Mouse (Mus musculus) intestine, embryonic 16.5 days (tissue): ENCODE results near the gene Otud6a. TPM values are rescaled to one million over a fixed set of nuclear protein-coding genes. Genes with fewer than 3 reads are reported as not detected.

ENCODE experiments used
- ATAC-seq: fragments of 200-750 bp; cut with Nextera tagmentation; 2 replicates; pipeline ENCODE4 v1.8.0; 2017; ENCODE audit warnings: moderate TSS enrichment, moderate library complexity
- H3K27ac ChIP-seq: fragments of 300-500 bp; sonication (generic); 2 replicates; pipeline ENCODE4 v1.5.1; 2014; ENCODE audit warnings: mild to moderate bottlenecking, low read length
- H3K27me3 ChIP-seq: fragments of 300-500 bp; sonication (generic); replicated peaks from 2 replicates; pipeline ENCODE4 v1.6.1; 2014; ENCODE audit warnings: low read length, control low read depth, mixed read lengths; ENCODE audit not compliant: control insufficient read depth, insufficient read depth
- H3K36me3 ChIP-seq: fragments of 300-500 bp; sonication (generic); 2 replicates; pipeline ENCODE4 v1.6.1; 2014; ENCODE audit warnings: low read length, control low read depth; ENCODE audit not compliant: control insufficient read depth, insufficient read depth
- H3K4me1 ChIP-seq: fragments of 300-500 bp; sonication (generic); 2 replicates; pipeline ENCODE4 v1.6.1; 2014; ENCODE audit warnings: low read length, control low read depth, mixed read lengths; ENCODE audit not compliant: control insufficient read depth, insufficient read depth
- H3K4me2 ChIP-seq: fragments of 300-500 bp; sonication (generic); 2 replicates; pipeline ENCODE4 v1.6.1; 2014; ENCODE audit warnings: low read depth, low read length, control low read depth
- H3K4me3 ChIP-seq: fragments of 300-500 bp; sonication (generic); 2 replicates; pipeline ENCODE4 v1.5.1; 2014; ENCODE audit warnings: mild to moderate bottlenecking, low read length
- H3K9ac ChIP-seq: fragments of 300-500 bp; sonication (generic); 2 replicates; pipeline ENCODE4 v1.6.1; 2014; ENCODE audit warnings: low read depth, low read length
- H3K9me3 ChIP-seq: fragments of 300-500 bp; sonication (generic); 2 replicates; pipeline ENCODE4 v1.6.1; 2016; ENCODE audit warnings: low read length, control low read depth; ENCODE audit not compliant: control insufficient read depth
- WGBS: fragments of 180-500 bp; shearing (Covaris S2); extraction: QIAGEN DNeasy Blood & Tissue Kit; methylation state at CpG from one replicate; pipeline ENCODE4 v1.1.7; 2014; 5-methylcytosine and 5-hydroxymethylcytosine counted together
- microRNA counts: library from miRNA; unstranded; fragments of <30 nt; microRNA quantifications from one replicate; lab custom pipeline; 2016
- microRNA-seq: library from miRNA; unstranded; fragments of <30 nt; microRNA quantifications from one replicate; pipeline ENCODE4, GENCODE M21; 2016
- polyA plus RNA-seq: library from polyadenylated mRNA; unstranded; fragments of >200 nt; fragmentation: Nextera tagmentation; extraction: Ambion mirVana; gene quantifications from 2 replicates; pipeline ENCODE4 v1.2.1, GENCODE M21; 2015

The Otud6a gene
- polyA plus RNA-seq, 1 experiment from 2014 or later = not detected

GRCm38 (mm10) chrX:100443532-100443931 is 14.7 kb downstream of the Otud6a start:
- H3K4me1 ChIP-seq = no peaks in the 10 kb centered on the region
- H3K4me3 ChIP-seq = no peak overlapping the region
- 92% methylated on average over 7 of the region's 7 CpGs for WGBS
- no peak overlapping the region for H3K27ac ChIP-seq
- H3K4me2 ChIP-seq = no peak overlapping the region
- no peaks in the 10 kb centered on the region; the same call in 1 of the 2 replicates for H3K27me3 ChIP-seq
- H3K36me3 ChIP-seq = no peaks in the 10 kb centered on the region
- no peak for ATAC-seq
- H3K9ac ChIP-seq = no peak overlapping the region
- H3K9me3 ChIP-seq = no peaks in the 10 kb centered on the region

DNA sequence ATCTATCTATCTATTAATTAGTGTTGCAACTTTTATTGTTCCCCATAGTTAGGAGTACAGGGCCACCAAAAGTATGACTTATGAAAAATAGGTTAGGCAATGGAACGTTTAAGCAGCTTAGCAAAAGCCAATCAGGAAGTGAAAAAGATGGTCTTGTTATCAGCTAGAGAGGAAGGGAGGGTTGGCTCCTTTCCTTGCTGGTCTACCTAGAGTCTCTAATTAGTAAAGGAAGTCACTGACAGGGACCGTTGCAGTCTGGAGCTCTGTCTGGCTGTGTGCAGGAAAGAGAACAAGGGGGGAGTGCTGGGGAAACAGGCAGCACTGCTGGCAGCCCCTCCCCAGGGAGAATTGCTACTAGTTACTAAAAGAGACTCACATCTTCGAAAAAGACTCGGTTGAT is 39.2 kb downstream of the Otud6a start:
- Histone ChIP-seq H3K9me3 (no peaks in the 10 kb centered on the region), H3K4me2 (no peak overlapping the region), H3K9ac (no peak overlapping the region), H3K4me1 (no peaks in the 10 kb centered on the region), H3K4me3 (no peak overlapping the region), H3K36me3 (no peaks in the 10 kb centered on the region), H3K27me3 (peaks cover 8% of the 10 kb centered on the region; the same call in 1 of the 2 replicates), H3K27ac (no peak overlapping the region)
- 66% methylated on average over 4 of the region's 4 CpGs for WGBS
- ATAC-seq = no peak

- 83% methylated on average over 3 of the region's 3 CpGs for WGBS
- no peak for ATAC-seq
- Histone ChIP-seq H3K4me3 (no peak overlapping the region), H3K36me3 (no peaks in the 10 kb centered on the region), H3K27me3 (peaks cover 8% of the 10 kb centered on the region; the same call in 1 of the 2 replicates), H3K4me2 (no peak overlapping the region), H3K4me1 (no peaks in the 10 kb centered on the region), H3K9ac (no peak overlapping the region), H3K27ac (no peak overlapping the region), H3K9me3 (no peaks in the 10 kb centered on the region)
Measured at GRCm38 (mm10) chrX:100470126-100470525, 41.3 kb downstream of the Otud6a start.

GRCm38 (mm10) chrX:100471491-100471890 is 42.7 kb downstream of the Otud6a start:
- no peak overlapping the region for H3K9ac ChIP-seq
- H3K9me3 ChIP-seq = no peaks in the 10 kb centered on the region
- peaks cover 8% of the 10 kb centered on the region; the same call in 1 of the 2 replicates for H3K27me3 ChIP-seq
- 85% methylated on average over 3 of the region's 3 CpGs for whole genome bisulfite sequencing
- H3K4me2 ChIP-seq = no peak overlapping the region
- no peak for ATAC-seq
- no peak overlapping the region for H3K4me3 ChIP-seq
- H3K4me1 ChIP-seq = no peaks in the 10 kb centered on the region
- H3K27ac ChIP-seq = no peak overlapping the region
- no peaks in the 10 kb centered on the region for H3K36me3 ChIP-seq

- WGBS = 73% methylated on average over 4 of the region's 4 CpGs
- H3K27me3 ChIP-seq = 0 out of 2 replicates have a peak, but pooled peaks cover 4% of the 10 kb centered on the region
- H3K9ac ChIP-seq = no peak overlapping the region
- H3K27ac ChIP-seq = no peak overlapping the region
- H3K4me2 ChIP-seq = no peak overlapping the region
- ATAC-seq = no peak
- no peaks in the 10 kb centered on the region for H3K9me3 ChIP-seq
- no peaks in the 10 kb centered on the region for H3K36me3 ChIP-seq
- H3K4me3 ChIP-seq = no peak overlapping the region
- no peaks in the 10 kb centered on the region for H3K4me1 ChIP-seq
Measured at GRCm38 (mm10) chrX:100475569-100476223, 46.9 kb downstream of the Otud6a start.

MicroRNAs encoded within 50 kb of the gene (microRNA counts, 519-probe panel; counts per million panel counts)
- 2,237 counts per million, percentile 53 among the panel's probes with 10 or more counts for microRNA mmu-miR-676 (lab: Ali Mortazavi, UCI)

Small RNA genes within 50 kb of the gene (microRNA-seq; reads per million reads assigned to microRNA genes)
- 361 reads per million, percentile 63 among the genes with 10 or more reads in this experiment for gene Mir676

Other genes starting within 250 kb of the Otud6a start
- 0.38 and 0.77 TPM in 2 replicates for gene Awat2, start 13.7 kb downstream of the Otud6a start, polyA plus RNA-seq
- 36.5 and 40.3 TPM in 2 replicates for gene Igbp1, start 65.3 kb downstream of the Otud6a start, polyA plus RNA-seq
- gene Dgat2l6, start 95.8 kb downstream of the Otud6a start, polyA plus RNA-seq = not detected in 2 replicates
- not detected in 2 replicates for gene Awat1, start 143.2 kb downstream of the Otud6a start, polyA plus RNA-seq
- gene P2ry4, start 165.9 kb downstream of the Otud6a start, polyA plus RNA-seq = 0.38 and 0.55 TPM in 2 replicates
- not detected in 2 replicates for gene Arr3, start 176.5 kb downstream of the Otud6a start, polyA plus RNA-seq
- 18.1 and 18.5 TPM in 2 replicates for gene Kif4, start 196.7 kb downstream of the Otud6a start, polyA plus RNA-seq
- gene Pdzd11, start 197.6 kb downstream of the Otud6a start, polyA plus RNA-seq = 75.6 and 78.8 TPM in 2 replicates